Mouse (Mus musculus) forebrain, embryonic 14.5 days (tissue): ENCODE results near the gene Accsl. TPM values are rescaled to one million over a fixed set of nuclear protein-coding genes. Genes with fewer than 3 reads are reported as not detected.
A peak's percentile ranks its signal among the peaks of the same experiment; 100 is the strongest.

ENCODE experiments used
- ATAC-seq: fragments of 200-750 bp; cut with Nextera tagmentation; 2 replicates; pipeline ENCODE4 v1.8.0; 2017; ENCODE audit warnings: mild to moderate bottlenecking, moderate library complexity
- DNase-seq: peaks from one replicate; pipeline ENCODE4 v3.0.0-alpha.2; 2015; ENCODE audit warnings: low spot score
- H3K27ac ChIP-seq: fragments of 300-500 bp; sonication (generic); 2 replicates; pipeline ENCODE4 v1.5.1; 2014; ENCODE audit warnings: low read depth, mild to moderate bottlenecking, control low read depth, low read length, moderate library complexity
- H3K27me3 ChIP-seq: fragments of 300-500 bp; sonication (generic); replicated peaks from 2 replicates; pipeline ENCODE4 v1.6.1; 2014; ENCODE audit warnings: low read length, control low read depth, mixed read lengths; ENCODE audit not compliant: control insufficient read depth, insufficient read depth
- H3K36me3 ChIP-seq: fragments of 300-500 bp; sonication (generic); 2 replicates; pipeline ENCODE4 v1.6.1; 2014; ENCODE audit warnings: low read length, control low read depth; ENCODE audit not compliant: control insufficient read depth, insufficient read depth
- H3K4me1 ChIP-seq: fragments of 300-500 bp; sonication (generic); 2 replicates; pipeline ENCODE4 v1.6.1; 2014; ENCODE audit warnings: antibody characterized with exemption, low read length, control low read depth; ENCODE audit not compliant: control insufficient read depth, insufficient read depth
- H3K4me2 ChIP-seq: fragments of 300-500 bp; sonication (generic); 2 replicates; pipeline ENCODE4 v1.6.1; 2014; ENCODE audit warnings: mild to moderate bottlenecking, control low read depth, low read length
- H3K4me3 ChIP-seq: fragments of 300-500 bp; sonication (generic); 2 replicates; pipeline ENCODE4 v1.5.1; 2014; ENCODE audit warnings: low read depth, low read length, control low read depth
- H3K9ac ChIP-seq: fragments of 300-500 bp; sonication (generic); 2 replicates; pipeline ENCODE4 v1.6.1; 2014; ENCODE audit warnings: mild to moderate bottlenecking, low read length, control low read depth, moderate library complexity
- H3K9me3 ChIP-seq: fragments of 300-500 bp; sonication (generic); replicated peaks from 2 replicates; pipeline ENCODE4 v1.6.1; 2016; ENCODE audit warnings: low read length, control low read depth, mixed read lengths; ENCODE audit not compliant: control insufficient read depth
- WGBS: fragments of 180-500 bp; shearing (Covaris S2); extraction: QIAGEN DNeasy Blood & Tissue Kit; methylation state at CpG from one replicate; pipeline ENCODE4 v1.1.7; 2014; 5-methylcytosine and 5-hydroxymethylcytosine counted together
- polyA plus RNA-seq: library from polyadenylated mRNA; unstranded; fragments of >200 nt; fragmentation: Nextera tagmentation; extraction: Ambion mirVana; gene quantifications from 2 replicates; pipeline ENCODE4 v1.2.1, GENCODE M21; 2014

The Accsl gene
- polyA plus RNA-seq, 1 experiment from 2014 or later: 0.71 TPM

DNA sequence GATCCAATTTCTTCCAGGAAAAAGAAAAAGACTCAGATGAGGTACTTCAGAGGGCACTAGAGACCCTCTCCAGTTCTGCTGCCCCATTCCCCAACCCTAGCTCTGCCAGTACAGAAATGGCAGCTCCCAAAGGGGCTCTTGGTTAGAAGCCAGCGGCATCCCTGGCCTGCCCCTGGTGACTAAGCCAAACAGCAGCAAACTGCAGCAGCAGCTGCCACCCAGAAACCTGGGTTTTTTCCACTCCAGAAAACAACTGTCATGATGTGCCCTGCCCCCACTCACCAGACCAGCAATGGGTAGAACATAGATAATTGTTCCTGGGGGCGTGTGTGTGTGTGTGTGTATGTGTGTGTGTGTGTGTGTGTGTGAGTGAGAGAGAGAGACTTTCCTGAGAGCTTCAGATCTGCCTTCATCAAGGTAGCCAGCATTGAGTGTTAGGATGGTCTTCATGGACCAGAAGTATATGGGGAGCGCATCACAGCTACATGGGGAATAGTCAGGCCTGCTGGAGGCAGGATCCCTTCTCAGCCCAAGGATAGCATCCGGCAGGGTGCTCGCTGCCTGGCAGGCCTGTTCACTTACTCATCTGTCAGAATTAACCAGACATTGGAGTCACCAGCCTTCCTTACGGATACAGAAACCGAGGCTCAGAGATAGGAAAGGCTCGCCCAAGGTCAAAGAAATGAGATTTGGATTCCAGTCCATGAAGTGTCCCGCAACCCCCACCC is 12.8 kb upstream of the Accsl start:
- no peaks in the 10 kb centered on the region for H3K36me3 ChIP-seq
- no peaks in the 10 kb centered on the region for H3K9me3 ChIP-seq
- H3K27me3 ChIP-seq: no peaks in the 10 kb centered on the region
- ATAC-seq: no peak
- no peaks in the 10 kb centered on the region for H3K4me1 ChIP-seq
- no peak overlapping the region for H3K9ac ChIP-seq
- 93% methylated on average over 9 of the region's 9 CpGs for WGBS
- H3K27ac ChIP-seq: no peak overlapping the region
- DNase-seq: no peak
- no peak overlapping the region for H3K4me2 ChIP-seq
- H3K4me3 ChIP-seq: no peak overlapping the region

DNA sequence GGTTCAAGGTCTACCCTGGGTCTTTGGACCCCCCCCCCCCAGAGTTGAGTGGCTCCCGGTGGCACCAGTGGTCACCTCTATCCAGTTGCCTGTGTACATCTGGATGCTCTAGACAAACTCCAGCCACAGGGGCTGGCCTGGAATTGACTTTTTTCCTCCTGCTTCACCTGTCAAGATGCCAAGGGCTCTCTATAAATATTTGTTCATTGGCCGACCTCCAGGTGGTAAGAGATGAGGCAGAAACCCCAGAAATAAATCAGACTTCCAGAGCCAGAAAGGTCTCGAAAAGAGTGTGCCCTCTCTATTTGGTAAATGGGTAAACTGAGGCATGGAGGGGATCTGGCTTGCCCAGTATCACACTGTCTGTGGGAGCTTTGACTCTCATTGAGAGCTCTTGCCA is 12.0 kb upstream of the Accsl start:
- H3K27ac ChIP-seq: no peak overlapping the region
- no peaks in the 10 kb centered on the region for H3K9me3 ChIP-seq
- DNase-seq: no peak
- no peaks in the 10 kb centered on the region for H3K27me3 ChIP-seq
- no peak for ATAC-seq
- WGBS: 90% methylated on average over 3 of the region's 3 CpGs
- H3K4me3 ChIP-seq: no peak overlapping the region
- H3K9ac ChIP-seq: no peak overlapping the region
- H3K36me3 ChIP-seq: no peaks in the 10 kb centered on the region
- H3K4me1 ChIP-seq: no peaks in the 10 kb centered on the region
- H3K4me2 ChIP-seq: no peak overlapping the region

DNA sequence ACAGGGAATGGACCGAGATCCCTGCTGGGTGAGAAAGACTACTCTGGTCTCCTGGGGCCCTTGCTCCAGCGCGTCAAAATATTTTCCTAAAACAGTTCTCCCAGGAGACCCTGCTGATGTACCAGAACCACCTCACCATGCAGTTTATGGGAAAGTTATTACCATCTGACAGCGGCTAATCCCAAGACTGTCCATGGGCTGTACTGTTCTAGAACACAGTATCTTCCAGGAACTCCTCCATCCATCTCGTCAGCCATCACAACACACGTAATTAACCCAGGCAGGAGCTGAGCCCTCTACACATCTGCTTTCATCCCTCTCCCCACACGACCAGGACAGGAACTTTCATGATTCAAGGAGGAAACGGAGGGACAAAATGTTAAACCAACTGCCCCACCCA is 11.5 kb upstream of the Accsl start:
- ATAC-seq (no peak), DNase-seq (no peak)
- no peaks in the 10 kb centered on the region for H3K9me3 ChIP-seq
- no peaks in the 10 kb centered on the region for H3K4me1 ChIP-seq
- no peak overlapping the region for H3K4me3 ChIP-seq
- H3K4me2 ChIP-seq: no peak overlapping the region
- H3K27me3 ChIP-seq: no peaks in the 10 kb centered on the region
- no peaks in the 10 kb centered on the region for H3K36me3 ChIP-seq
- H3K9ac ChIP-seq: no peak overlapping the region
- 76% methylated on average over 8 of the region's 8 CpGs for WGBS
- no peak overlapping the region for H3K27ac ChIP-seq

DNA sequence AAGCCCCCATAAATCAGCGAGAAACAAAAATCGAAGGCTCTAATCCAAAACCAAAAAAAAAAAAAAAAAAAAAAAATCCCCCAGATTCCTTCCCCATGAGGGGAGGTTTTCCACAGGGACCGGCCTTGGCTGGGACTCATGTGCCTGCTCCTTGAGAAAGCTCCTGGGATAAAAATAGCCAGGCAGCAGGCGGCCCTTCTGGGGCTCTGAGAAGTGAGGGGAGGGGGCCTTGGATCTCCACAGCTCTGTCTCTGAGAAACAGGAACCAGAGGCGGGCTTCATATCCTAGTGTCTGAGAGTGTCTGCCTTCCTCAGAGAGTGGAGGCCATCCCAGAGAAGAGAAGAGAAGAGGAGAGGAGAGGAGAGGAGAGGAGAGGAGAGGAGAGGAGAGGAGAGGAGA is 8.0 kb upstream of the Accsl start:
- Histone ChIP-seq H3K27me3 (no peaks in the 10 kb centered on the region), H3K9ac (no peak overlapping the region), H3K36me3 (no peaks in the 10 kb centered on the region), H3K4me2 (no peak overlapping the region), H3K4me1 (0 out of 2 replicates have a peak, but pooled peaks cover 3% of the 10 kb centered on the region), H3K4me3 (no peak overlapping the region), H3K27ac (no peak overlapping the region), H3K9me3 (no peaks in the 10 kb centered on the region)
- no peak for ATAC-seq
- 62% methylated on average over 5 of the region's 5 CpGs for WGBS
- DNase-seq: peak; percentile 18

DNA sequence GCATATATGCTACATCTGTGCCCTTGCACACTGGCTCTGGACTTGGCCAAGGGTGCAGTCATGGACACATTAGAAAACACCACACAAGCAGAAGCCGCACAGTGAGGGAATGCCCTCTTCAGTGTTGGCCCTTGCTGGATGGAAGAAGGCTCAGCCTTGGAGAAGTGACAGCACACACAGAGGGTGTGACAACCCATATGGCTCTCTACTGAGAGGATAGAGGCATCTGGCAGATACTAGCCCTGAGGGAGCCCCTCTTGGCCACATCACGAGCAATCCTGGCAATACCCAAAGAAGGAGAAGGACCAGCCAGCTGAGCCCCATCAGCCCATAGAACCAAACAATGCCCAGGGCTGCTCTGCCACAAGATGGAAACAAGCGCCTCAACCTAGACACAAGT is 5.6 kb upstream of the Accsl start:
- H3K9me3 ChIP-seq: no peaks in the 10 kb centered on the region
- peak; percentile 13 for DNase-seq

DNA sequence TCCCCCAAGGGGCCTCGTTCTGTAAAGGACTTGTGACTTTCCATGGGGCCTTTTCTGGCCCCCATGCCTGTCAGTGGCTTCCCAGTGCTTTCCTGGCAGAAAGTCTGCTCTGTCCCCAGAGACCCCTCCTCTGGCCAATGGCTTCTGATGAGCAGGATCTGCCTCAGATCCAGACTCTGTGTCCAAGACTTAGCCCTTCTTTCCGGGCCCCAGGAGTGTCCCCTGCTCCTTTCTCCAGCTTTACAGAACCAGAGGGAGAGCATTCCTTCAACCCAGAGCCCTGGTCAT is 5.2 kb upstream of the Accsl start:
- 0 out of 2 replicates have a peak, but pooled peaks cover 3% of the 10 kb centered on the region for H3K4me1 ChIP-seq
- 26% methylated on average over 2 of the region's 2 CpGs for WGBS
- H3K27ac ChIP-seq: no peak overlapping the region

More for the DNA sequence above, 5.6 kb upstream of the Accsl start:
- Histone ChIP-seq H3K27me3 (no peaks in the 10 kb centered on the region), H3K36me3 (no peaks in the 10 kb centered on the region), H3K4me3 (no peak overlapping the region), H3K27ac (no peak overlapping the region), H3K4me1 (0 out of 2 replicates have a peak, but pooled peaks cover 3% of the 10 kb centered on the region), H3K4me2 (no peak overlapping the region), H3K9ac (no peak overlapping the region)
- 90% methylated on average over 3 of the region's 3 CpGs for WGBS
- no peak for ATAC-seq

DNA sequence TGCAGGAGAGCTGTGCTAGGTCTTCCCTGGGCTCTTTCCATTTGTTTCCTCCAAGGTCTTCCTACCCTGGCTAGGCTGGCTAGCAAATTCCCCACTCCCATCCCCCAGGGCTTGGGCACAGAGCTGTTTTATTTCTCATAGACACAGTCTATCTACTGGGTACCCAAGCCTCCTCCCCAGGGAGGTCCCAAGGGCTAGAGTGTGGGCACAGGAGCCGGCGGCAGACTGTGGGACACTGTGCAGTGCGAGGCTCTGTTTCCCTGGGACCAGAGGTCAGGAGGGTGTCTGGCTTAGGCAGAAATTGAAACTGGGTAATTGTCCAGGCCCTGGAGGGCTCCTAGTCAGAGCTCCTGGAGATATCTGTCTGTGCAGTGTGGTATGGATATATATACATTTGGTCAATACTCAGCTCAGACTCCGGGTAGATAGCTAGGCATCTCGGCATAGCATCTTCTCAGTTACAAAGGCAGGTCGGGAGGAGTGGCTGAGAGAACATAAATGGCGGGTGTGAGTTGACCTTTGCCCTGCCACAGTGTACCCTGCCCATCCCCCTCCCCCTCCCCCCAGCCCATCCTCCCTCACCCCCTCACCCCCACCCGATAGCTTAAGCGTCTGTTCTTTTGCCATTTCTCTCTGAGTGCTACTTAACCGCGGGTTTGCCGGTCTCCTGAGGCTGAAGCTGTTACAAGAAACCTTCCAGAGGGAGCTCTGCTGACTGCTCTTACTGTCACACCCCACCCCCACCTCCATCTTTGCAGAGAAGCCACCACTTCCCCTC is 4.7 kb upstream of the Accsl start:
- no peaks in the 10 kb centered on the region for H3K36me3 ChIP-seq
- peak; percentile 49 for DNase-seq
- no peak for ATAC-seq
- H3K27me3 ChIP-seq: no peaks in the 10 kb centered on the region
- H3K4me1 ChIP-seq: 0 out of 2 replicates have a peak, but pooled peaks cover 3% of the 10 kb centered on the region
- 21% methylated on average over 12 of the region's 12 CpGs for WGBS
- no peak overlapping the region for H3K27ac ChIP-seq
- H3K4me2 ChIP-seq: no peak overlapping the region
- H3K4me3 ChIP-seq: no peak overlapping the region
- H3K9ac ChIP-seq: no peak overlapping the region
- H3K9me3 ChIP-seq: no peaks in the 10 kb centered on the region

More for the DNA sequence above, 5.2 kb upstream of the Accsl start:
- no peaks in the 10 kb centered on the region for H3K27me3 ChIP-seq
- no peak for ATAC-seq
- H3K9ac ChIP-seq: no peak overlapping the region
- no peak overlapping the region for H3K4me3 ChIP-seq
- H3K9me3 ChIP-seq: no peaks in the 10 kb centered on the region
- DNase-seq: no peak
- no peaks in the 10 kb centered on the region for H3K36me3 ChIP-seq
- no peak overlapping the region for H3K4me2 ChIP-seq

DNA sequence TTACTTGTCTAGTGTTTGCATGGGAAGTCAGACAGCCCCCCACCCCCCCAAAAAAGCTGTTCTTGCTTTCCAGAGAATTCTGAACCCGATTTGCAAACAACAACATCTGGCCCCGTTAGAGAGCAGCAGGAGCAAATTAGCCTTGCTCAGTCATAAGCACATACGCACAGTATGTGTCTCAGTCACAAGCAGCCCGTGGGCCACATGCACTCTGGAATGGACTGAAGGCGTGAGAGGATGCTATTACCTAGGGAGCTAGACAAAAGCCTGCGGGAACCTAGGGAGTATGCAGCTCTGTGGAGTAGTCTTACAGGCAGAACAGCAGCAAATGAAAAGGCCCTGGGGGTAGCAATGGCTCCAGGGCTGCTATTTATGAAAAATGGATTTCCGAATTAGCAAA is 3.3 kb upstream of the Accsl start:
- peak overlapping the region; percentile 39; the same call in 1 of the 2 replicates for H3K27ac ChIP-seq
- 0 out of 2 replicates have a peak, but pooled peaks cover 3% of the 10 kb centered on the region for H3K4me1 ChIP-seq
- H3K4me3 ChIP-seq: no peak overlapping the region
- no peaks in the 10 kb centered on the region for H3K9me3 ChIP-seq
- H3K36me3 ChIP-seq: no peaks in the 10 kb centered on the region
- H3K27me3 ChIP-seq: no peaks in the 10 kb centered on the region
- ATAC-seq (no peak), DNase-seq (peak; percentile 46)
- H3K9ac ChIP-seq: no peak overlapping the region
- WGBS: 47% methylated on average over 7 of the region's 7 CpGs
- H3K4me2 ChIP-seq: no peak overlapping the region

DNA sequence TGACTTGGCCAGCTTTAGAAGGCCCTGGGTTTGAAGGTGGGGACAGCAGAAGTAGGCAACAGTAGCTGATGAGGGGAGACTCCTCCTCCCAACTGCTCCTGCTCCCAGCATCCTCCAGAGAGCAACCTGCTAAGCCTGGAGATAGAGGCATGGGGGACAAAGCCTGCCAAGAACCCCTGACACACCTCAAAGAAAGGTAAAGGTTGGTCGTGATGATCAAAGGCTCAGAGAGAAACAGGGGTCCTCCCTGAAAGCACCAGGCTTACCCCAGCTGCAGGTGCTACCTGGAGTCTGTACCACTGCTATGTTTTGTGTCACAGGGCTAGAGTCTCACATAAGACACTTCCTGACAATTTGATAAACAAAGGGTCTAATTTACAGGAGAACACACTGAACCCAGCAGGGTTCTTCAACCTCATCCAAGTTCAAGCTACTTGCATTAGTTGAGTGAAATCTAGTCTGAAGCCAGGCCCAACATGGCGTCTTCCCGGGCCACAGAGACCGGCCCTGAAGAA is 2.5 kb upstream of the Accsl start:
- 79% methylated on average over 4 of the region's 4 CpGs for WGBS
- Histone ChIP-seq H3K9ac (no peak overlapping the region), H3K4me2 (no peak overlapping the region), H3K9me3 (no peaks in the 10 kb centered on the region), H3K27me3 (no peaks in the 10 kb centered on the region), H3K4me1 (0 out of 2 replicates have a peak, but pooled peaks cover 3% of the 10 kb centered on the region), H3K36me3 (no peaks in the 10 kb centered on the region), H3K27ac (no peak overlapping the region), H3K4me3 (no peak overlapping the region)
- ATAC-seq: no peak
- no peak for DNase-seq
